Mouse (Mus musculus): ENCODE measurements at regions not wholly inside any gene's neighbourhood (a gene's known extent, or its start where the extent isn't known, plus 50 kb on each side); places are given as distances from the start of the nearest gene placed in this dataset.

DNA sequence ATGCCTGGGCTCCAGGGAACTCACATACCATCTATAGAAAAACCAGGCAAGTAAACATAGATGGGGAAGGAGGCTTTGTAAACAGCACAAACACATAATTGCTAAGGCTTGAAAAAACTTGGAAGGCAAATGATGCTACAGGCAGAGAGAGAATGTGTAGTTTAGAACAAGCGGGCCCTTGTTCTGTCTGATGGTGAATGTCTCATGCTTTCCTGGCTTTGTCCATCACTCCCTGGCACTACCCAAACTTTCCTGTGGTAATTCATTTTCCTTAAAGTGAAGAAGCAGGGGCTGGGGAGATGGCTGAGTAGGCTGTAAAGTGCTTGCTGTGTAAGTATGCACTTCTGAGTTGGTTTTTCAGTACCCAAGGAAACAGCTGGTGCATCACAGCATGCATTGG, 151.2 kb downstream of the En1 start:
- TF ChIP-seq CTCF (IDR thresholded peaks at IDR 0.05; ENCODE audit: extremely low read depth, insufficient read length, insufficient replicate concordance, low read depth, low read length) (no peak), POLR2A (IDR thresholded peaks at IDR 0.05; ENCODE audit: low read depth, low read length) (no peak)

Data from small intestine, adult 2 months (tissue).